Mouse (Mus musculus) embryonic facial prominence, embryonic 15.5 days (tissue): ENCODE results near the gene Capn2. TPM values are rescaled to one million over a fixed set of nuclear protein-coding genes. Genes with fewer than 3 reads are reported as not detected.

Experiments
- ATAC-seq: fragments of 200-750 bp; cut with Nextera tagmentation; 2 replicates; pipeline ENCODE4 v1.8.0; 2017; ENCODE audit warnings: low read depth, moderate TSS enrichment; ENCODE audit not compliant: insufficient number of reproducible peaks, low FRiP score, low TSS enrichment
- H3K27ac ChIP-seq: fragments of 300-500 bp; sonication (generic); replicated peaks from 2 replicates; pipeline ENCODE4 v1.5.1; 2015; ENCODE audit warnings: mild to moderate bottlenecking, inconsistent platforms
- H3K27me3 ChIP-seq: fragments of 300-500 bp; sonication (generic); 2 replicates; pipeline ENCODE4 v1.6.1; 2015; ENCODE audit warnings: inconsistent platforms
- H3K36me3 ChIP-seq: fragments of 300-500 bp; sonication (generic); 2 replicates; pipeline ENCODE4 v1.6.1; 2015; ENCODE audit warnings: mild to moderate bottlenecking, inconsistent platforms
- H3K4me1 ChIP-seq: fragments of 300-500 bp; sonication (generic); 2 replicates; pipeline ENCODE4 v1.6.1; 2015; ENCODE audit warnings: inconsistent platforms
- H3K4me2 ChIP-seq: fragments of 300-500 bp; sonication (generic); replicated peaks from 2 replicates; pipeline ENCODE4 v1.6.1; 2015; ENCODE audit warnings: mild to moderate bottlenecking, inconsistent platforms
- H3K4me3 ChIP-seq: fragments of 300-500 bp; sonication (generic); replicated peaks from 2 replicates; pipeline ENCODE4 v1.5.1; 2015; ENCODE audit warnings: mild to moderate bottlenecking, inconsistent platforms
- H3K9ac ChIP-seq: fragments of 300-500 bp; sonication (generic); 2 replicates; pipeline ENCODE4 v1.6.1; 2015; ENCODE audit warnings: inconsistent platforms
- H3K9me3 ChIP-seq: fragments of 300-500 bp; sonication (generic); replicated peaks from 2 replicates; pipeline ENCODE4 v1.6.1; 2016; ENCODE audit warnings: inconsistent platforms
- WGBS: fragments of 180-500 bp; shearing (Covaris S2); methylation state at CpG from one replicate; pipeline ENCODE4 v1.1.7; 2015; 5-methylcytosine and 5-hydroxymethylcytosine counted together
- polyA plus RNA-seq: library from polyadenylated mRNA; unstranded; fragments of >200 nt; fragmentation: Nextera tagmentation; extraction: Ambion mirVana; gene quantifications from 2 replicates; pipeline ENCODE4 v1.2.1, GENCODE M21; 2015

Capn2 gene
- polyA plus RNA-seq, 1 experiment from 2014 or later: 132 TPM

DNA sequence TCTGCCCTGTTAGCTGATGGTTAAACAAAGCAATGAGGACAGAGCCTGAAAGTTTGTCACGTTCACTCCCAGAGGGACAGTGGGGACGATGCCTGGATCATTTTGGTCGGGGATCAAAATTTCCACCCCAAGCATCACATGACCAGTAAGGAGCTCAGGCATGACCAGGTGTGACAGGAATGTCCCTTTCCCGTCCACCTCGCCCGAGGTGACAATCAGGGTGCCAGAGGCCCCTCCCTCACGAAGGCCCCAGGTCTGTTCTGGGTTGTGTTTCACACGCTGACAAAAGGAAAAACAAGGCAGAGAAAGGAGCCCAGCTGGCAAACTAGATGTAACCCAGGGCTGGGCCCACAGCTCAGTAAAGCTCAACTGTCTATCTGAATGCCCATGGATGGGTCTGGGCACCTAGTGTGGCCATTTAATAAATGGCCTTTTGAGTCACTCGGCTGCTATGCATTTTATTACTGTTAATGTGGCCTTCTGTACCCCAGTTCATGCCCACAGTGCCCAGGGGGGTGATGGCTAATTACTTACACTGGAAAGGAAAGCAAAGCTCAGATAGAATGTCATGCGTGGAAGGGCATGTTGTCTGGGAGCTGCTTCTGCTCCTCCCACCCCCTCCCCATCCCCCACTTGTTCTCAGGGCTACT is 35.6 kb downstream of the Capn2 start:
- no peak overlapping the region for H3K9ac ChIP-seq
- H3K9me3 ChIP-seq: no peaks in the 10 kb centered on the region
- no peak overlapping the region for H3K27ac ChIP-seq
- peaks cover 94% of the 10 kb centered on the region for H3K36me3 ChIP-seq
- ATAC-seq: no peak
- H3K27me3 ChIP-seq: no peaks in the 10 kb centered on the region
- H3K4me2 ChIP-seq: no peak overlapping the region
- 78% methylated on average over 10 of the region's 10 CpGs for WGBS
- no peak overlapping the region for H3K4me3 ChIP-seq
- no peaks in the 10 kb centered on the region for H3K4me1 ChIP-seq

DNA sequence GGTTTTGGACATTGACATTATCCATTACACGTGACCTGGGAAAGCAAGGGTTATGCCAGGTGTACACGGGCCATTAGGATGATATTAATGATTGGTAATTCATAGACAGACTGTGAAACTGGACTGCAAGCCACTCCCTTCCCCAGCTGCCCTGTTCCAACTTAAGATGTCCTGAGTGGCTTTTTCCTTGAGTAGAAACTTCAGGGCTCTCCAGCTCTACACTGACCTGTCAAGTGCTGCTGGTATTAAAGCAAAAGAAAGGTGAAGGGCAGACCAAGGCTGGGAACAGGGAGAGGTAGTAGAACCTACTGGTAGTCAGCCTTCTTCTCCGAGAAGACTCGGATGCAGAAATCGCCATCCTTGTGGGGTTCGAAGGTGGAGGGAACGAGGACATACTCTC is 36.3 kb downstream of the Capn2 start:
- H3K36me3 ChIP-seq: peaks cover 94% of the 10 kb centered on the region
- no peaks in the 10 kb centered on the region for H3K27me3 ChIP-seq
- 91% methylated on average over 7 of the region's 7 CpGs for WGBS
- no peak overlapping the region for H3K27ac ChIP-seq
- ATAC-seq: no peak
- H3K4me3 ChIP-seq: no peak overlapping the region
- H3K9ac ChIP-seq: no peak overlapping the region
- H3K4me2 ChIP-seq: no peak overlapping the region
- H3K4me1 ChIP-seq: no peaks in the 10 kb centered on the region
- no peaks in the 10 kb centered on the region for H3K9me3 ChIP-seq

DNA sequence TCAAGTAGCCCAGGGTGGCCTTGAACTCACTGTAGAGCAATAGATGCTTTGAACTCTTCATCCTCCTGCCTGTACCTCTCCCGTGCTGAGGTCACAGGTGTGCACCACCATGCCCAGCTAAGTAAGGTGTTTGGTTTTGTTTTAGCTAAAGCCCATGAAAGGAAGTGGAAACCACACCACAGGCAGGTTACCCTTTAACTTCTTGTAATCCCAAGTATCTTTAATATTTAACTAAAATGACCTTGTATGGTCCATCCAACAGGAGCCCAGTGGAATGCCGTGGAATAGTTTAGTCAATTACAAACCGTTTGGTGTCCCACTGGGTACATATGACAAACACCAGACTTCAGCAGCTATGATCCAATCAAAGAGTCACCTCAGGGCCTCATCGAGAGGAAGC is 38.5 kb downstream of the Capn2 start:
- H3K36me3 ChIP-seq: peaks cover 93% of the 10 kb centered on the region
- 82% methylated on average over 4 of the region's 4 CpGs for WGBS
- H3K4me3 ChIP-seq: no peak overlapping the region
- H3K4me2 ChIP-seq: no peak overlapping the region
- ATAC-seq: no peak
- H3K9me3 ChIP-seq: no peaks in the 10 kb centered on the region
- no peaks in the 10 kb centered on the region for H3K27me3 ChIP-seq
- H3K27ac ChIP-seq: no peak overlapping the region
- no peaks in the 10 kb centered on the region for H3K4me1 ChIP-seq
- H3K9ac ChIP-seq: no peak overlapping the region

DNA sequence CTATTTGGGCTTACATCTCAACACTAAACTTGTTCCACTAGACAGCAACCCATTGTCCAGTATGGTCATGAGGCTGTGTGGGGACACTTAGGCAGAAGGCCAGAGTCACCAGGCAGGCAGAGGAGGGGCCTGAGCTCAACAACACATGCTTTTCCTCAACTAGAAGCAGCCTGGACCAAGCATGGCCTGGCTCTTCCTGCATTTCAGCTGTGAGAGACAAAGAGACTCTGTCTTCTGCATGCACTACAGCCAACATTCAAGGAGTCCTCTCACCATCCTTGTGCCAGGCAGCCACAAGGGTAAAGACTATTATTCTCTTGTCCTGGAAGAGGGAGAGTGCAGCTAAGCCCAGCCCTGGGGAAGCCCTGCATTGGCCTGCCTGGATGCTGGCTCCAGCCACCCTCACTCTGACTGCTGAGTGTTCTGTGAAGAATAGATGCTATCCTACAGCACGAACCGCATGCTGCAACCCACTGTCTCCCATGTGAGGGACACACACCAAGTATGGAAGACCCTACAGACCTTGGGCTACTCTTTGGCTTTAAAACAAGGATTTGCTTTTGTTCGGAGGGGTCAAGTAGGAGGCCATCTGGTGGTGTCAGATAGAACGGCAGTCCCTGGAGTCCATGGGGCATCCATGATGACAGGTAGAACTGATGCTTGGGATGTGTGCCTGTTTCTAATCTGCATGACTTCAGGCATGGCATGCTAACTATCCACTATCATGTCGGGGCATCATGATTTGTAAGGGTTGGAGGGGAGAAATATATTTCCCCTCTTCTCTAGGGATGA is 42.2 kb downstream of the Capn2 start:
- H3K9ac ChIP-seq: no peak overlapping the region
- no peak overlapping the region for H3K4me2 ChIP-seq
- H3K9me3 ChIP-seq: no peaks in the 10 kb centered on the region
- H3K27ac ChIP-seq: no peak overlapping the region
- H3K36me3 ChIP-seq: peaks cover 93% of the 10 kb centered on the region
- no peaks in the 10 kb centered on the region for H3K4me1 ChIP-seq
- WGBS: 85% methylated on average over 5 of the region's 5 CpGs
- no peak overlapping the region for H3K4me3 ChIP-seq
- no peak for ATAC-seq
- H3K27me3 ChIP-seq: no peaks in the 10 kb centered on the region

DNA sequence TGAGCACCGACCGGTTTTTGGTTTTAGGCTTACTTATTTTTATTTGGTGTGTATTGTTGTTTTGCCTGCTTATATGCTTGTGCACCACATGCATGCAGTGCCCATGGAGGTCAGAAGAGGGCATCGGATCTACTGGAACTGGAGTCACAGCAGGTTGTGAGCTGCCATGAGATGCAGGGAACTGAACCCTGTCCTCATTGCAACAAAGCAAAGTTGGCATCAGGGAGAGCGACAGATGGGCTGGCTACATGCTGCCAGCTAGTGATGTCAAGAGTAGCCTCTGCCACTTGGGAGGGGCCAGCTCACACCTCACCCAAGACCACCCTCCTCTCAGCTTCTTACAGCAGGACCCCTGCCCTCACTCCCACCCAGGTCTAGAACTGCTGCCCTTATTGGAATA is 51.4 kb downstream of the Capn2 start:
- no peaks in the 10 kb centered on the region for H3K4me1 ChIP-seq
- WGBS: 86% methylated on average over 4 of the region's 4 CpGs
- ATAC-seq: no peak
- peaks cover 57% of the 10 kb centered on the region for H3K36me3 ChIP-seq
- H3K4me2 ChIP-seq: no peak overlapping the region
- H3K27me3 ChIP-seq: no peaks in the 10 kb centered on the region
- no peak overlapping the region for H3K9ac ChIP-seq
- no peak overlapping the region for H3K4me3 ChIP-seq
- no peak overlapping the region for H3K27ac ChIP-seq
- no peaks in the 10 kb centered on the region for H3K9me3 ChIP-seq

DNA sequence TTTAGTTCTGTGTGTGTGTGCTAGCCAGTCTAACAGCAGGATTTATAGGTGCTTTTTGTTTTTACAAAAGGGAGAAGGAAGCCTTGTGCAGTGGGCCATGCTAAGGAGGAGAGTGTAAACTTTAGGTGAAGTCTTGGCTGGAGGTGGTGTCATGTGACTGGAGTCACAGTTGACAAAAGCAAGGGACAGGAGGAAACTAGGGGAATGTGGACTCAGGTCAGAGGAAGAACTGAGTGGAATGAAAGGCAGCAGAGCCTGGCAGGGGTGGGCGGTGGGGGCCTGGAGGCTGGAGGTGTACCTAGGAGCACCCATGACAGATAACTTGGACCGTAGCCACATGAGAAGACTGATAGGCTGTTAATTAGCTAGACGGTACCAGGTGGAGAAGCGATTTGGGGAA is 52.1 kb downstream of the Capn2 start:
- no peak for ATAC-seq
- no peak overlapping the region for H3K4me3 ChIP-seq
- WGBS: 72% methylated on average over 4 of the region's 4 CpGs
- H3K36me3 ChIP-seq: peaks cover 51% of the 10 kb centered on the region
- no peaks in the 10 kb centered on the region for H3K4me1 ChIP-seq
- no peak overlapping the region for H3K27ac ChIP-seq
- no peak overlapping the region for H3K4me2 ChIP-seq
- H3K9me3 ChIP-seq: no peaks in the 10 kb centered on the region
- H3K27me3 ChIP-seq: no peaks in the 10 kb centered on the region
- H3K9ac ChIP-seq: no peak overlapping the region

DNA sequence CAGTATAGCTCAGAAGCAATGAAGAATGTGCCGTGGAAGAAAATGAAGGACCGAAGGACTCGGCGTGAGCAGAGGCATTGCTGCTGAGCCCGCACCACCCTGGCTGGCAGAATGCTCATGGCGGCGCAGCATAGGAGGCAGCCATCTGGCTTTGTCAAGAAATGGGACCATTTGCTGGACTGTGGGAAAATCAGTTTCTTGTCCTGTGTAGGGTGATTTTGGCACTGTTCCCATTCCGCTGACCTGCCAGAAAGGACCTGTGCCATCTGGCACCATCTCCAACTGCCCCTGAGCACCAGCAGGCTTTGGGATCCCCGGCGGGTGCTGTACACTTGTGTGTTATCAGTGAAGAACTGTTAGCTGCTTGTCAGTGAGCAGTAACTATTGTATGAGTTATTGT is 55.6 kb downstream of the Capn2 start:
- no peak overlapping the region for H3K4me3 ChIP-seq
- 93% methylated on average over 10 of the region's 10 CpGs for WGBS
- no peaks in the 10 kb centered on the region for H3K27me3 ChIP-seq
- peaks cover 36% of the 10 kb centered on the region for H3K36me3 ChIP-seq
- ATAC-seq: no peak
- H3K27ac ChIP-seq: no peak overlapping the region
- H3K4me2 ChIP-seq: no peak overlapping the region
- no peak overlapping the region for H3K9ac ChIP-seq
- H3K9me3 ChIP-seq: no peaks in the 10 kb centered on the region
- H3K4me1 ChIP-seq: no peaks in the 10 kb centered on the region

DNA sequence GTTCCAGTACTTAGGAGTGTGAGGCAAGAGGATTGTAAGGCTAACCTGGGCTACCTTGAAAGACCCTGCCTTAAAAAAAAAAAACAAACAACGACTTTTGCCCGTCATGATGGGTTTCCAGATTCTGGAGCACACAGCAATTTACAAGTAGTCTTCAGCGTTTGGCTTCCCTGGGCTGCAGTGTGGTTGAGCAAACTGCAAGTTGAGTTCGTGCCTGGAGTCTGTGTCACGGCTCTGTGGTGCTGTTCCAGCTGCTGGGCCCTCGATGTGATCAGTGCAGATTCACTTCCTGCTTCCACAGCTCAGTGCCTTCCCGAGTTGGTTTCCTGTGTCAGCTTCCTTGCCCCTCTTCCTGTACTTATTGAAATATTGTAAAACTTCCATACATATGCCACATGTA is 56.1 kb downstream of the Capn2 start:
- peaks cover 36% of the 10 kb centered on the region for H3K36me3 ChIP-seq
- H3K27ac ChIP-seq: peak overlapping the region; percentile 69

DNA sequence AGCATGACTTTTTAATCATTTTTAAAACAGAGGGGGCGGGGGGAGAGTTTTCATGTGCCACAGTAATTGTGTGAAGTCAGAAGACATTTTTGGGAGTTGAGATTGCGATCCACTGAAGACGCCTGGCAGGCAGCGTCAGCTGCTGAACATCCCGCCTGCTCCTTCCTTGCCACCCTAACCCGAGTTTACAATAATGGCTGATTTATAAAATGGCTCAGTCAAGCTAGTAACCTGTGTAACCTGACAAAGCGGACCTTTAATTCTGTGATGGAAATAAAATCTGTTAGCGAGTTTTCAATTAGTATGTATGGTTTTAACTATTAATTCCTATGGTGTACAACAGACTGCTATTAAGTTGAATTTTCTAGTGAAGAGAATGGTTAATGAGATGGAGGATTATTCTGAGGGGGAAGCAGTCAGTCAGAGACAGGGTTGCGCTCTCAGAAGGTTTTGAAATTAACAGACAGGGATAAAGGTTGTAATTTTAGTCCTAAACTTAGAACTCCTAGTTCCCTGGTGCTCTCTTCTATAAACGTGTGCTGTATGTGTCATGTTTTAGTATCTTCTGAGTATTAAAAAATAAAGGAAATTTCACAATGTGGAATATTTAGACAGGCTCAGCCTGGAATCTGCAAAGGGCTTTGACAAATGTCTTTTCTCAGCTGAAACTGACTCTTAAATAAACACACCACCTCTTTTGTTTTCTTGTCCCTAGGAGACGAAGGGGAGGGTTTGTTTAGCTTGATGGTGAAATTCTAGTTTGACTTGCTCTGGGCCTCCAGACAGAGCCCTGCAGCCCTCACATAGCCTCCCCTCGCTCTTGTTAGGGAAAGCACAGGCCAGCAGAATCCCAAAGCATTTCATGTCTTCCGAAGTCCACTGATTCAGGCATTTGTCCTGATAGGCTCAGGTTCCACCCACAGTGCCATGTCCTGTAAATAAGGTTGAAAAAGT is 56.8 kb downstream of the Capn2 start:
- H3K4me1 ChIP-seq: no peaks in the 10 kb centered on the region
- no peak for ATAC-seq
- no peak overlapping the region for H3K4me2 ChIP-seq
- no peaks in the 10 kb centered on the region for H3K9me3 ChIP-seq
- 78% methylated on average over 13 of the region's 13 CpGs for WGBS
- no peak overlapping the region for H3K4me3 ChIP-seq
- peak overlapping the region; percentile 69 for H3K27ac ChIP-seq
- H3K9ac ChIP-seq: no peak overlapping the region
- H3K36me3 ChIP-seq: peaks cover 41% of the 10 kb centered on the region
- no peaks in the 10 kb centered on the region for H3K27me3 ChIP-seq

More for the DNA sequence above, 56.1 kb downstream of the Capn2 start:
- Histone ChIP-seq H3K27me3 (no peaks in the 10 kb centered on the region), H3K9me3 (no peaks in the 10 kb centered on the region), H3K4me3 (no peak overlapping the region), H3K4me1 (no peaks in the 10 kb centered on the region), H3K4me2 (no peak overlapping the region), H3K9ac (no peak overlapping the region)
- 55% methylated on average over 7 of the region's 7 CpGs for WGBS
- ATAC-seq: no peak

DNA sequence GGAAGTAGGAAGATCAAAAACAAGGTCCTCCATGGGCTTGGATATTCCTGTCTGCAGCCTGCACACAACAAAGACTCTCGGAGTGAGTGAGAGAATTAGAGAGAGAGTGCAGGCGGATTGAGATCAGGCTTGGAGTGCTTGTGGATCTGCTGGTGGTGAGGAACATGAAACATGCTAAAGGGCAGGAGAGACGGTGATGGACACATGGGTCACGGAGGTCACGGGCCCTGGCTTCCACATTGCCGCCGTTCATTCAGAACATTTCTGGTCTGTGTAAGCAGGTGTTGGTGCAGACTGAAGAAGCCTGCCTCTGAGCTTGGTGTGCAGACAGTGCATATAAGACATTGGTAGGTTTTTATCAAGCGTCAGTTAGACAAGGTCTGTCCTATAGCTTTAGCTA is 58.0 kb downstream of the Capn2 start:
- Histone ChIP-seq H3K27me3 (no peaks in the 10 kb centered on the region), H3K27ac (no peak overlapping the region), H3K4me3 (no peak overlapping the region), H3K4me2 (no peak overlapping the region), H3K9me3 (no peaks in the 10 kb centered on the region), H3K9ac (no peak overlapping the region), H3K4me1 (no peaks in the 10 kb centered on the region), H3K36me3 (peaks cover 46% of the 10 kb centered on the region)
- WGBS: 75% methylated on average over 8 of the region's 8 CpGs
- no peak for ATAC-seq

DNA sequence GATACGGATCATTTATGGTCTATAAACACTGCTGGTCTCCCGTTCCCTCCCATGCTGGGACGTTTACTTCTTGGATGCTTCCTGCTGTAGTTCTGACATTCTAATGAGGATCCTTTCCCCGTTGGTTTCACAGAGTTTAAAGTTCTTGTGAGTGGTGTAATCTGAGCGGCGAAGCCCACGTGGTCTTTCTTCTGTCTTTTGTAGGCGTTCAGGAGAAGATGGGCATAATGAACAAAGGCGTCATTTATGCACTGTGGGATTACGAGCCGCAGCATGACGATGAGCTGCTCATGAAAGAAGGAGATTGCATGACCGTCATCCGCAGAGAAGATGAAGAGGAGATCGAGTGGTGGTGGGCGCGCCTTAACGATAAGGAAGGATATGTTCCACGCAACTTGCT is 58.9 kb downstream of the Capn2 start:
- 86% methylated on average over 19 of the region's 19 CpGs for WGBS
- no peak for ATAC-seq
- Histone ChIP-seq H3K4me1 (no peaks in the 10 kb centered on the region), H3K9me3 (no peaks in the 10 kb centered on the region), H3K4me3 (no peak overlapping the region), H3K27me3 (no peaks in the 10 kb centered on the region), H3K27ac (no peak overlapping the region), H3K36me3 (peaks cover 52% of the 10 kb centered on the region), H3K4me2 (no peak overlapping the region), H3K9ac (no peak overlapping the region)
